8 mouse cellular contexts compared by ENCODE assay signal in the genomic region with DNA sequence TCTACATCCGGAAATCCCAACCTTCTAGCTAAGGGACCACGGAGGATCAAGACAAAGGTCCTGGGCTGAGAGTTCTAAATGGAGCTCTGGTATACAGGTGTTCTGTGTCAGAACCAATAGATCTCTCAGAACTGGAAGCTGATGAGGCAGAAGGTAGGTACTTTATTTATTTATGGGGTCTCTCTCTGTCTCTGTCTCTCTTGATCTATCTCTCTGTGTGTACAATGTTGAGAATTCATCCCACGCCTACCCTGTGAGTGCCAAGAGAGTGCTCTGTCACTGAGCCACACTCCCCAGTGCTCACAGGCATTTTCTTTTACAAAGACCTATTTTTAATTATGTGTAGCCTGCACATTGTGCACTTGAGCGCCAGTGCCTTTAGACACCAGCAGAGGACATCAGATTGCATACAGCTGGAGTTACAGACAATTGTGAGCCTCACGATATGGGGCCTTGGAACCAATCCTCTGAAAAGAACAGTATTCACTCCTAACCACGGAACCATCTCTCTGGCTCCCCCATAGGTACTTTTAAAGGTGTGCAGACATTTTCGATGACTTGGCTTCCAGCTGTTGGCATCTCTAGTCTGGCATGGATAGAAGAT. TPM values are rescaled to one million over a fixed set of nuclear protein-coding genes. Genes with fewer than 3 reads are reported as not detected.
DNase-seq lines count a peak whose midpoint lies in the region; ATAC-seq and TF ChIP-seq lines count a peak whose summit lies in the region.

A gene (minus strand): TSS at position 51 of the 604 bp plus-strand sequence.

- no peak within 1 kb of the TSS for H3K27ac ChIP-seq in liver, adult 2 months (replicated peaks; ENCODE audit: insufficient read depth, low read depth, low read length)
- H3K27ac ChIP-seq in cortical plate, adult 2 months (ENCODE audit: insufficient read depth, low read length), result no peak within 1 kb of the TSS
- no peak within 1 kb of the TSS for H3K27ac ChIP-seq in heart, embryonic 11.5 days (ENCODE audit: low read depth, low read length)
- H3K27ac ChIP-seq in midbrain, postnatal 0 days (ENCODE audit: low read depth, low read length), result no peak within 1 kb of the TSS

- H3K9ac ChIP-seq in liver, adult 2 months (ENCODE audit: low read depth, low read length), result no peak within 1 kb of the TSS
- H3K9ac ChIP-seq in heart, embryonic 11.5 days (ENCODE audit: low read depth, low read length), result no peak within 1 kb of the TSS
- no peak within 1 kb of the TSS for H3K9ac ChIP-seq in midbrain, postnatal 0 days (replicated peaks; ENCODE audit: low read length, poor library complexity, severe bottlenecking)

- no peak for TF ChIP-seq POLR2A in liver, adult 2 months (IDR thresholded peaks at IDR 0.05; ENCODE audit: extremely low read depth, insufficient read depth, low read length)
- TF ChIP-seq POLR2A in cortical plate, adult 2 months (IDR thresholded peaks at IDR 0.05; ENCODE audit: extremely low read depth, insufficient read depth, low read length), result no peak

- no peak for TF ChIP-seq CTCF in liver, adult 2 months (IDR thresholded peaks at IDR 0.05; ENCODE audit: low read depth, low read length)
- TF ChIP-seq CTCF in cortical plate, adult 2 months (IDR thresholded peaks at IDR 0.05; ENCODE audit: extremely low read depth, insufficient read depth, low read length), result no peak
- peak; percentile 31; the same call in 1 of the 2 replicates for TF ChIP-seq CTCF in midbrain, postnatal 0 days (IDR thresholded peaks at IDR 0.05)

- no peak within 1 kb of the TSS for H3K4me2 ChIP-seq in heart, embryonic 11.5 days
- no peak within 1 kb of the TSS for H3K4me2 ChIP-seq in midbrain, postnatal 0 days (ENCODE audit: low read depth, low read length, poor library complexity, severe bottlenecking)

- H3K4me3 ChIP-seq in liver, adult 2 months (ENCODE audit: insufficient read depth, low read depth, low read length), result no peak within 1 kb of the TSS
- H3K4me3 ChIP-seq in cortical plate, adult 2 months (ENCODE audit: insufficient read depth, low read length), result no peak within 1 kb of the TSS
- H3K4me3 ChIP-seq in heart, embryonic 11.5 days (ENCODE audit: low read depth, low read length), result no peak within 1 kb of the TSS
- H3K4me3 ChIP-seq in midbrain, postnatal 0 days (ENCODE audit: low read depth, low read length), result no peak within 1 kb of the TSS

- no peaks in the 10 kb centered on the region for H3K27me3 ChIP-seq in liver, adult 2 months (ENCODE audit: control insufficient read depth, insufficient read depth, low read length)
- no peaks in the 10 kb centered on the region for H3K27me3 ChIP-seq in heart, embryonic 11.5 days (ENCODE audit: control insufficient read depth, insufficient read depth, low read length)
- no peaks in the 10 kb centered on the region for H3K27me3 ChIP-seq in midbrain, postnatal 0 days (ENCODE audit: insufficient read depth, low read length)

- H3K9me3 ChIP-seq in heart, embryonic 11.5 days (replicated peaks; ENCODE audit: control insufficient read depth, low read length), result no peaks in the 10 kb centered on the region
- no peaks in the 10 kb centered on the region for H3K9me3 ChIP-seq in midbrain, postnatal 0 days (ENCODE audit: low read length)

- ATAC-seq in heart, embryonic 11.5 days (replicated peaks; ENCODE audit: insufficient number of reproducible peaks, low FRiP score, low TSS enrichment), result no peak
- no peak for ATAC-seq in midbrain, postnatal 0 days (ENCODE audit: low FRiP score)

- no peak for DNase-seq in liver, adult 2 months (ENCODE audit: extremely low read depth, low read depth, low spot score)
- no peak for DNase-seq in liver
- DNase-seq in left cerebral cortex, adult 8-10 months (ENCODE audit: low spot score in 2 of 2), result no peak
- DNase-seq in midbrain, postnatal 0 days (ENCODE audit: low spot score), result peak; percentile 33
- no peak for DNase-seq in cerebellum, postnatal 4 days (ENCODE audit: low spot score in 2 of 2)
- no peak for DNase-seq in testis, postnatal 10 days (ENCODE audit: low spot score)

- WGBS in liver, adult 2 months, result 80% methylated on average over 7 of the region's 7 CpGs
- WGBS in heart, embryonic 11.5 days (ENCODE audit: insufficient replicate concordance), result 69% methylated on average over 7 of the region's 7 CpGs
- 63% methylated on average over 7 of the region's 7 CpGs for WGBS in midbrain, postnatal 0 days

- H3K36me3 ChIP-seq in liver, adult 2 months (ENCODE audit: control insufficient read depth, insufficient read depth, low read length), result no peaks in the 10 kb centered on the region
- no peaks in the 10 kb centered on the region for H3K36me3 ChIP-seq in heart, embryonic 11.5 days (ENCODE audit: control insufficient read depth, insufficient read depth, low read length)
- H3K36me3 ChIP-seq in midbrain, postnatal 0 days (ENCODE audit: insufficient read depth, low read length), result no peaks in the 10 kb centered on the region

- H3K4me1 ChIP-seq in liver, adult 2 months (ENCODE audit: control insufficient read depth, insufficient read depth, low read length), result peaks cover 2% of the 10 kb centered on the region
- no peaks in the 10 kb centered on the region for H3K4me1 ChIP-seq in cortical plate, adult 2 months (ENCODE audit: control insufficient read depth, insufficient read depth, low read length)
- H3K4me1 ChIP-seq in heart, embryonic 11.5 days (ENCODE audit: control insufficient read depth, insufficient read depth, low read length), result no peaks in the 10 kb centered on the region
- H3K4me1 ChIP-seq in midbrain, postnatal 0 days (ENCODE audit: insufficient read depth, low read length), result no peaks in the 10 kb centered on the region

- no peaks in the 10 kb centered on the region for H3K79me2 ChIP-seq in liver, adult 2 months (ENCODE audit: control insufficient read depth, insufficient read depth, low read length)

RNA-seq across cellular contexts. Expression of the gene that starts here (rescaled TPM):
- total RNA-seq in liver, adult 2 months (2014; rRNA removed), result 32.8 and 42.6 TPM in 2 replicates
- 15.4 and 20.3 TPM in 2 replicates for polyA plus RNA-seq in liver, adult 2 months (2012; rRNA removed)
- polyA plus RNA-seq in cortical plate, adult 2 months (2012; rRNA removed), result 100 and 106 TPM in 2 replicates
- polyA plus RNA-seq in heart, embryonic 11.5 days (2014; fragmentation: Nextera tagmentation; extraction: Ambion mirVana), result 199 and 219 TPM in 2 replicates
- total RNA-seq in left cerebral cortex, adult 8-10 months (2022), result 100 to 1,000 TPM; 101 to 109 (median 105) TPM
- total RNA-seq in midbrain, postnatal 0 days (2014; rRNA removed), result 50.6 and 76.6 TPM in 2 replicates
- polyA plus RNA-seq in midbrain, postnatal 0 days (2015; fragmentation: Nextera tagmentation; extraction: Ambion mirVana), result 149 and 168 TPM in 2 replicates
